Mouse (Mus musculus): ENCODE measurements around the gene Itgad. TPM values are rescaled to one million over a fixed set of nuclear protein-coding genes. Genes with fewer than 3 reads are reported as not detected.

Itgad gene
- polyA plus RNA-seq, 1 experiment from 2014 or later = not detected

DNA sequence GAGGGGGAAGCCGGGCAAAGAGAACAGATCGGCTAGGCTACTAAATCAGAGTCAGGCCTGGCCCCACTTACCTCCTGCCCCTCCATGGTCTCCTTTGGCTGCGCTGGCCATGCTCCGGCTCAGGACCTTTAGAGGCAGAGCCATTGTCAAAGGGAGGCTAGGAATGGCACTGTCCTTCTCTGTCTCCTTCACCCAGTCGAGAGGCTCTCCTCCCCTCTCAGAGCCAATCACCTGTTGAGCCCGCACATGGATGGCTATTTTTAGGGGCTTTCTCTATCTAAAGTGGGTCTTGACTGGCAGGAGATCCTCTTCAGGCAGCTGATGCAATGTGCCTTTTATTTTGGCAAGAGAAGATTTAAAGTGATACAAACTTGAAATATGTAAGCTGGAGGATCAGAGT lies 52.0 kb downstream of the Itgad start, which contains the start of gene Cox6a2:
Cox6a2 (minus strand) TSS at position 236 of the 400 bp plus-strand sequence.
- Histone ChIP-seq H3K4me1 (ENCODE audit: control insufficient read depth, insufficient read depth, low read length) (no peaks in the 10 kb centered on the region), H3K27me3 (ENCODE audit: control insufficient read depth, insufficient read depth, low read length) (no peaks in the 10 kb centered on the region), H3K36me3 (ENCODE audit: control insufficient read depth, insufficient read depth, low read length) (no peaks in the 10 kb centered on the region), H3K4me3 (ENCODE audit: low read depth, low read length) (no peak within 1 kb of the TSS), H3K4me2 (ENCODE audit: low read depth, low read length) (no peak within 1 kb of the TSS), H3K9ac (replicated peaks; ENCODE audit: low read depth, low read length) (no peak within 1 kb of the TSS), H3K9me3 (ENCODE audit: control insufficient read depth, low read length) (no peaks in the 10 kb centered on the region), H3K27ac (ENCODE audit: low read depth, low read length) (no peak within 1 kb of the TSS)
- WGBS = 89% methylated on average over 6 of the region's 6 CpGs
- no peak for ATAC-seq (ENCODE audit: low read depth)

DNA sequence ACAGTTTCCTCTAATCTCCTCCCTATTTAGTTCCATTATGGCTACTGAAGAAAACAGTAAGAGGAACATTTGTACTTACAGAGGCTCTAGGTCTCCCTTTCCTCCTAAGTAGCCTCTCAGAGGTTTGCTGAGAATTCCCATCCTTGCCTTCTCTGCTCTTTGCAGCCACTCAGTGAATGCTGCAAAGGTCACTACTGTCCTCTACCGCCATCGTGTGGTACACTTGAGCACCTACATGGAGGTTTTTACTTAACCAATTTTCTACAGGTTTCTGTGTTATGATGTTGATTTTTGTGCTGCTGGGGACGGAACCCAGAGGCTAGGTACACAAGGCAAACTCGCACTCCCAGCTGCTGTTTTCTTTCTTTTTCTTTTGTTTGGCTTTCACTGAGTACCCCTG lies 54.0 kb downstream of the Itgad start:
- H3K4me2 ChIP-seq (ENCODE audit: low read depth, low read length) = no peak overlapping the region
- no peak for ATAC-seq (ENCODE audit: low read depth)
- 11% methylated on average over 4 of the region's 4 CpGs for WGBS
- H3K9ac ChIP-seq (replicated peaks; ENCODE audit: low read depth, low read length) = no peak overlapping the region
- H3K4me1 ChIP-seq (ENCODE audit: control insufficient read depth, insufficient read depth, low read length) = no peaks in the 10 kb centered on the region
- no peaks in the 10 kb centered on the region for H3K9me3 ChIP-seq (ENCODE audit: control insufficient read depth, low read length)
- H3K4me3 ChIP-seq (ENCODE audit: low read depth, low read length) = no peak overlapping the region
- H3K27ac ChIP-seq (ENCODE audit: low read depth, low read length) = no peak overlapping the region
- no peaks in the 10 kb centered on the region for H3K27me3 ChIP-seq (ENCODE audit: control insufficient read depth, insufficient read depth, low read length)
- H3K36me3 ChIP-seq (ENCODE audit: control insufficient read depth, insufficient read depth, low read length) = no peaks in the 10 kb centered on the region

DNA sequence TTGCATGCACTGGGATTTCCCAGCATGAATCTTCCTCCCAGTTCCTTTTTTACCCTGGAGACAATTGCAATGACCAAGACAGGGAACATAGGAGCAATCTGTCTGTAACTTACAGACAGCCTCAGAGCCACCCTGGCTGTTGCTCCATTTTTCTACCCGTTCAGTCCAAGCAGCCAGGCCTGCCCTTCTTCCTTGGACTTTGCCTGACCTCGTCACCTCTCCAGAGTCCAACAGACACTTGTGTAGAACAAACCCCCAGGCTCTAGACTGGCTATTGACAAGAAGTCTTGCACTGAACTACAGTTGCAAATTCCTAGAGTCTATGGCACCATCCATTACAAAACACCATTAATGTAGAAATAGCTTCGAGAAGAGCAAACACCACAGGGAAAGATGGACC lies 55.6 kb downstream of the Itgad start:
- no peak overlapping the region for H3K9ac ChIP-seq (replicated peaks; ENCODE audit: low read depth, low read length)
- H3K4me3 ChIP-seq (ENCODE audit: low read depth, low read length) = no peak overlapping the region
- no peak for ATAC-seq (ENCODE audit: low read depth)
- 64% methylated on average over 3 of the region's 3 CpGs for WGBS
- no peak overlapping the region for H3K27ac ChIP-seq (ENCODE audit: low read depth, low read length)
- no peaks in the 10 kb centered on the region for H3K9me3 ChIP-seq (ENCODE audit: control insufficient read depth, low read length)
- H3K4me1 ChIP-seq (ENCODE audit: control insufficient read depth, insufficient read depth, low read length) = no peaks in the 10 kb centered on the region
- no peak overlapping the region for H3K4me2 ChIP-seq (ENCODE audit: low read depth, low read length)
- no peaks in the 10 kb centered on the region for H3K27me3 ChIP-seq (ENCODE audit: control insufficient read depth, insufficient read depth, low read length)
- H3K36me3 ChIP-seq (ENCODE audit: control insufficient read depth, insufficient read depth, low read length) = no peaks in the 10 kb centered on the region

DNA sequence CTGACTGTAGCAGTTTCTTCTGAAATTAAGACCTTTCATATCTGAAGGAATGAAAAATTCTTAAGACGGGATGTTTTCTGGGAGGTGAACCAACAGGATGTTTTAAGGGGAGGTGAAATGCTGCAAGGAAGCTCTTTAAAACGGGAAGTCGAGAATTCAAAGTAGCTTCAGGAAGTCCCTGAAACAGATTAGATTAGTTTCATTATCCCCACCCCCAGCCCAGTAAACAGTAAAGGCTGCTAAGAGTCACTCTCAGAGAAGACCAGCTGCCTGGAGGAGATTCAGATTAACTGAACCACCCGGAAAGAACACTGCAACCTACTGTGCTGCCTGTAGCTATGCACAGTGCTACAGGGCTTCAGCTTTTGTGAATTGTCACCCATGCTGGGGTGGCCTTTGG lies 65.8 kb downstream of the Itgad start:
- WGBS = 87% methylated on average over 4 of the region's 4 CpGs
- H3K27me3 ChIP-seq (ENCODE audit: control insufficient read depth, insufficient read depth, low read length) = no peaks in the 10 kb centered on the region
- no peak for ATAC-seq (ENCODE audit: low read depth)

DNA sequence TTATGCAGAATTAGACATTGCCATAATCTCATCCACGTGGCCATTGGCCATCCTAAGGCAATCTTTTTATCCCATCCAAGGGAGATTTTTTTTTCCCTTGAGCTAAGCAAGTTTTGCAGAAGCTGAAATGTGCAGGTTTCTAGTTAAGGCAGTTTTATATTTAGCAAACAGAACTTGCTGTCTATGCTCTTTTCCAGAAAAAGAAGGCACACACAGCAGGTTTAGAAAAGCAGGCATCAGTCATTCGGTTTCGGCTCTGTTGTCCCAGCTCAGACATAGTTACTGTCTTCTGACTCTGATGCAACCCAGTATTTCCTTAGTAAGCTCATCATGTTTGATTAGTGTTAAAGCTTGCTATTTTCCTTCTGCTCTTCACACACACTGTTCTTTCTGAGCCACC lies 66.8 kb downstream of the Itgad start:
- no peak overlapping the region for H3K4me2 ChIP-seq (ENCODE audit: low read depth, low read length)
- H3K4me1 ChIP-seq (ENCODE audit: control insufficient read depth, insufficient read depth, low read length) = no peaks in the 10 kb centered on the region
- WGBS = 90% methylated on average over 3 of the region's 3 CpGs
- H3K4me3 ChIP-seq (ENCODE audit: low read depth, low read length) = no peak overlapping the region
- no peak for ATAC-seq (ENCODE audit: low read depth)
- H3K27me3 ChIP-seq (ENCODE audit: control insufficient read depth, insufficient read depth, low read length) = no peaks in the 10 kb centered on the region
- no peaks in the 10 kb centered on the region for H3K9me3 ChIP-seq (ENCODE audit: control insufficient read depth, low read length)
- H3K9ac ChIP-seq (replicated peaks; ENCODE audit: low read depth, low read length) = no peak overlapping the region
- H3K36me3 ChIP-seq (ENCODE audit: control insufficient read depth, insufficient read depth, low read length) = no peaks in the 10 kb centered on the region
- H3K27ac ChIP-seq (ENCODE audit: low read depth, low read length) = no peak overlapping the region

More for the DNA sequence above, 65.8 kb downstream of the Itgad start:
- H3K4me3 ChIP-seq (ENCODE audit: low read depth, low read length) = no peak overlapping the region
- no peaks in the 10 kb centered on the region for H3K4me1 ChIP-seq (ENCODE audit: control insufficient read depth, insufficient read depth, low read length)
- H3K9ac ChIP-seq (replicated peaks; ENCODE audit: low read depth, low read length) = no peak overlapping the region
- no peak overlapping the region for H3K4me2 ChIP-seq (ENCODE audit: low read depth, low read length)
- H3K9me3 ChIP-seq (ENCODE audit: control insufficient read depth, low read length) = no peaks in the 10 kb centered on the region
- no peak overlapping the region for H3K27ac ChIP-seq (ENCODE audit: low read depth, low read length)
- H3K36me3 ChIP-seq (ENCODE audit: control insufficient read depth, insufficient read depth, low read length) = no peaks in the 10 kb centered on the region

DNA sequence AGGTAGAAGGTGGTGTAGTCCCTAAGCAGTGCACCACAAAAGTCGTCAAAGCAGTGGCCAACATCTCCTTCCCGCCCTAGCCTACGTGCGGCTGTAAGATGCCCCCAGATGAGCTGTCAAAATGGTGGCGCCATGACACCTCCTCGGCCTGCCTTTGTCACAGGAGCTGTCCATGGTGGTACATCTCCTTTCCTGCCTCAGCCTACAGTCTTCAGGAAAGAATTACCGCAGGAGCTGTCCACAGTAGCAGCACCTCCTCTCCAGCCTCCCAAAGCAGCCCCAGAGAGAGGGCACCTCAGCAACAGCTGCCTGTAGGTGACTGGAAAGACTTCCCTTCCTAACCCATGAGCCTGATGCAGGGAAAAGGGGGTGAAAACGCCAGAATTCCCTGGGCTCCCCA lies 77.6 kb downstream of the Itgad start:
- Histone ChIP-seq H3K9ac (replicated peaks; ENCODE audit: low read depth, low read length) (no peak overlapping the region), H3K27ac (ENCODE audit: low read depth, low read length) (no peak overlapping the region), H3K4me1 (ENCODE audit: control insufficient read depth, insufficient read depth, low read length) (peaks cover 2% of the 10 kb centered on the region; the same call in 1 of the 2 replicates), H3K27me3 (ENCODE audit: control insufficient read depth, insufficient read depth, low read length) (no peaks in the 10 kb centered on the region), H3K36me3 (ENCODE audit: control insufficient read depth, insufficient read depth, low read length) (no peaks in the 10 kb centered on the region), H3K4me2 (ENCODE audit: low read depth, low read length) (no peak overlapping the region), H3K9me3 (ENCODE audit: control insufficient read depth, low read length) (no peaks in the 10 kb centered on the region), H3K4me3 (ENCODE audit: low read depth, low read length) (no peak overlapping the region)
- no peak for ATAC-seq (ENCODE audit: low read depth)
- WGBS = 50% methylated on average over 8 of the region's 8 CpGs

DNA sequence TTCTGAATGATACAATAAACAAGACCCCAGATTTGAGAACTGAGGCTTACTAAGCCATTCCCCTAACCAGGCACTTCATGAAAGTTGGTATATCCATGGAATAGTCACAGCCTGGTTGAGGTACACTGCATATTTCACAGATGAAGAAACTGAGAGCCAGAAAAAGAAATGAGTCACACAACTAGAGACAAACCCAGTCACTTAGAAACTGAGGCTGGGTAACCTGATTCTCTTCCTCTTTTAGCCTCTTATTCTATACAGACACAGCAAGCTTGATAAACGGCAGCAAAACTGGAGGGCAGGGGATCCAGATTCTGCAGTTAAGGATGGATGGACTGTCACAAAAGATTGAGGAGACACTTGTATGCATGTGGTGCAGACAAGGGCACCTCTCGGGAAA lies 80.6 kb downstream of the Itgad start:
- Histone ChIP-seq H3K4me3 (ENCODE audit: low read depth, low read length) (no peak overlapping the region), H3K36me3 (ENCODE audit: control insufficient read depth, insufficient read depth, low read length) (no peaks in the 10 kb centered on the region), H3K9ac (replicated peaks; ENCODE audit: low read depth, low read length) (no peak overlapping the region), H3K27ac (ENCODE audit: low read depth, low read length) (no peak overlapping the region), H3K4me2 (ENCODE audit: low read depth, low read length) (no peak overlapping the region), H3K4me1 (ENCODE audit: control insufficient read depth, insufficient read depth, low read length) (peaks cover 9% of the 10 kb centered on the region; the same call in 1 of the 2 replicates), H3K9me3 (ENCODE audit: control insufficient read depth, low read length) (no peaks in the 10 kb centered on the region), H3K27me3 (ENCODE audit: control insufficient read depth, insufficient read depth, low read length) (no peaks in the 10 kb centered on the region)
- no peak for ATAC-seq (ENCODE audit: low read depth)
- WGBS = 83% methylated on average over 2 of the region's 2 CpGs

DNA sequence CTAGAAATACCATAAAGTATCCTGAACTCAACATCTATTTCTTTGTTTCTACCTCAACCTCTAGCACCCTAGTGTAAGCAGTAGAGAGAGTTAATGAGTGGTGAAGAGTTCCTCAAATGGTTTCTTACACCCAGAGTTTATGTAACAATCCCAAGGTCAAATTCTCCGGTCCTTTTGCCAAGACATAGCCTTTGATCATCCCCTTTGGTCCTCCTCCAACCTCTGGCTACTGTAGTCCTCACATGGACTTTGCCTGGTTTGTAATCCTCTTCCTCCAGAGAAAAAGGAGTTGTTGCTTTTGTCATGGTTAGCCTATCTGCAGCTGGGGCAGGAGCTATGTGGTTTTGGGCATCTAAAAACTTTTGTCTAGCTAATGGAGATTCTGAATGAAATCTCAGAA lies 81.3 kb downstream of the Itgad start:
- H3K27me3 ChIP-seq (ENCODE audit: control insufficient read depth, insufficient read depth, low read length) = no peaks in the 10 kb centered on the region
- no peak overlapping the region for H3K4me2 ChIP-seq (ENCODE audit: low read depth, low read length)
- peaks cover 9% of the 10 kb centered on the region; the same call in 1 of the 2 replicates for H3K4me1 ChIP-seq (ENCODE audit: control insufficient read depth, insufficient read depth, low read length)
- no peaks in the 10 kb centered on the region for H3K9me3 ChIP-seq (ENCODE audit: control insufficient read depth, low read length)
- no peak for ATAC-seq (ENCODE audit: low read depth)
- WGBS = 96% methylated on average over 1 of the region's 1 CpGs
- H3K9ac ChIP-seq (replicated peaks; ENCODE audit: low read depth, low read length) = no peak overlapping the region
- no peak overlapping the region for H3K4me3 ChIP-seq (ENCODE audit: low read depth, low read length)
- H3K36me3 ChIP-seq (ENCODE audit: control insufficient read depth, insufficient read depth, low read length) = peaks cover 4% of the 10 kb centered on the region; the same call in 1 of the 2 replicates
- H3K27ac ChIP-seq (ENCODE audit: low read depth, low read length) = no peak overlapping the region

DNA sequence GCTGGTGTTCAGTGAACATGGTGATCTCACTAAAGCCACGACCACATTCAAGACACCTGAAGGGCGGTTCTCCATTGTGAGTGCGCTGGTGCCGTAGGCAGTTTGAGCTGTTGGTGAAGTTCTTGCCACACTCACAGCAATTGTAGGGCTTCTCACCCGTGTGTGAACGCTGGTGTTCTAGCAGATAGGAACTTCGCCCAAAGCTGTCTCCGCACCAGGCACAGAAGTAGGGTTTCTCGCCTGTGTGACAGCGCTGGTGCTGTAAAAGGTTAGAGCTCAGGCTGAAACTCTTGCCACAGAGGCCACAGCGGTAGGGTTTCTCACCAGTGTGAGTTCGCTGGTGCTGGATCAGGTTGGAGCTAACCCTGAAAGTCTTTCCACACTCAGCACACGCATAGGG lies 82.2 kb downstream of the Itgad start:
- no peaks in the 10 kb centered on the region for H3K27me3 ChIP-seq (ENCODE audit: control insufficient read depth, insufficient read depth, low read length)
- H3K4me3 ChIP-seq (ENCODE audit: low read depth, low read length) = peak overlapping the region; percentile 63; the same call in 1 of the 2 replicates
- H3K4me2 ChIP-seq (ENCODE audit: low read depth, low read length) = no peak overlapping the region; the same call in 1 of the 2 replicates
- H3K9ac ChIP-seq (replicated peaks; ENCODE audit: low read depth, low read length) = peak overlapping the region; percentile 39; the same call in 1 of the 2 replicates
- H3K4me1 ChIP-seq (ENCODE audit: control insufficient read depth, insufficient read depth, low read length) = peaks cover 9% of the 10 kb centered on the region; the same call in 1 of the 2 replicates
- ATAC-seq (ENCODE audit: low read depth) = no peak
- WGBS = 96% methylated on average over 13 of the region's 13 CpGs
- no peaks in the 10 kb centered on the region for H3K9me3 ChIP-seq (ENCODE audit: control insufficient read depth, low read length)
- peak overlapping the region; percentile 95; the same call in 1 of the 2 replicates for H3K27ac ChIP-seq (ENCODE audit: low read depth, low read length)
- H3K36me3 ChIP-seq (ENCODE audit: control insufficient read depth, insufficient read depth, low read length) = peaks cover 4% of the 10 kb centered on the region; the same call in 1 of the 2 replicates

Measured in neural tube, embryonic 14.5 days (tissue).